Mouse (Mus musculus) left cerebral cortex, postnatal 4 days (tissue): Measurements from ENCODE around the gene Mob3b. TPM values are rescaled to one million over a fixed set of nuclear protein-coding genes. Genes with fewer than 3 reads are reported as not detected.
A peak's percentile ranks its signal among the peaks of the same experiment; 100 is the strongest.

Experiments
- DNase-seq: peaks from one replicate; pipeline ENCODE4 v3.0.0-alpha.2; 2022
- intact Hi-C: fragments of 180-260 bp; cut with DNase I; formaldehyde crosslinking; loops from one replicate; pipeline ENCODE4 v1.15.1; 2025
- total RNA-seq, 2 experiments: library from RNA; stranded (reverse); gene quantifications; 2 replicates each; pipeline ENCODE4 v1.2.3; 2021

The Mob3b gene
- total RNA-seq, 2 experiments from 2014 or later: 4.3 to 5.9 TPM

DNA sequence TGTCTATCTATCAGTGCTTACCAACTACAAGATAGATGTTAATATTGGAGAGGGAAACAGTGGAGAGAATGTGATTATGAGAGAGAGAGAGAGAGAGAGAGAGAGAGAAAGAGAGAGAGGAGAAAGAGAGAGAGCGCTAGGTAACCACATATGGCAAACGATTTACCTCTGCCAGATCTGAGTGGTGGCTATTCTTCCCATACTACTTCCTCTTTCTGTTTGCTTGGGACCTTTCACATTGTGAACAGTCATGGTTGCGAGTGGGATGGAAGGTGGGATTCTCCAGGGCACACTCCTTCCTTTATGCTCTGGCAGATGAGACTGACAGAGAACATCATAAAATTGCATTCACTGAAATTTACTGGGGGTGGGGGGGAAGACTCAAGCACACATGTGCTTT lies 40.1 kb downstream of the Mob3b start:
- DNase-seq: no peak
- intact Hi-C loops: no loop called here

DNA sequence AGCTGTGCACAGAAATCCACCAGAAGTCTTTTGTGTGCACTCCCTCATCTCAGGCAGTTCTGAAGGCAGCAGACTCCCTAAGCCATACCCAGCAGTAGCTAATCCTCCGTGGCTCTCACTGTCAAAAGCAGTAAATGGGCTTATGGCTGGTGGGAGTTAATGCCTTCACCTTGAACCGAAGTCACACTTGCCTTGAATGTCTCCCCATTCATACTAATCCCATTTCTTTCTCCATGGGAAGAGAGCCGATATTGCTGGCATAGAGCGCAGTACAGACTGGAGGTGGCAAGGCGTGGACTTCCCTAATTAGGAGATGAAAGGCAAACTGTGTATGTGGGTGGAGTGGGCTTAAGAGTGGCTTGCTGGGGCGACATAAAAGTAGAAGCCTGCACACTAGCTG lies 41.4 kb downstream of the Mob3b start:
- DNase-seq: no peak
- intact Hi-C loops: no loop called here

DNA sequence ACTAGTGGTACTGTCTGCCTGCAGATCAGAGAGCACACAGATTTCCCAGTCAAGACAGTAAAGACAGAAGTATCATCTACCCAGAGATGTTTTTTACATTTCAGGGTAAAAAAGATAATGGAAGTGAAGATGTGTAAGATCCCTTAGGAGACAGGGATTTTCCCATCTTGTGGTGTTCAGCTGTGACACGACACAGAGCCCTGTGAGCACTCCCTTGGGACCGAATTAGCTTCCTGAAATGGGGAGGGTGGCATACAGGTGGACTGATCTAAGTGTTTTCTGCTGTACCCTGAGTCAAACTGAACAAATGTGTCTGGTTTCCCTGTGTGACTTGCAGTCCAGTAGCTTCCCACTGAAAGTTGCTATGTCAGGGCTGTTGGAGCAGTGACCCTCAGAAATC lies 42.3 kb downstream of the Mob3b start:
- intact Hi-C loops: no loop called here

DNA sequence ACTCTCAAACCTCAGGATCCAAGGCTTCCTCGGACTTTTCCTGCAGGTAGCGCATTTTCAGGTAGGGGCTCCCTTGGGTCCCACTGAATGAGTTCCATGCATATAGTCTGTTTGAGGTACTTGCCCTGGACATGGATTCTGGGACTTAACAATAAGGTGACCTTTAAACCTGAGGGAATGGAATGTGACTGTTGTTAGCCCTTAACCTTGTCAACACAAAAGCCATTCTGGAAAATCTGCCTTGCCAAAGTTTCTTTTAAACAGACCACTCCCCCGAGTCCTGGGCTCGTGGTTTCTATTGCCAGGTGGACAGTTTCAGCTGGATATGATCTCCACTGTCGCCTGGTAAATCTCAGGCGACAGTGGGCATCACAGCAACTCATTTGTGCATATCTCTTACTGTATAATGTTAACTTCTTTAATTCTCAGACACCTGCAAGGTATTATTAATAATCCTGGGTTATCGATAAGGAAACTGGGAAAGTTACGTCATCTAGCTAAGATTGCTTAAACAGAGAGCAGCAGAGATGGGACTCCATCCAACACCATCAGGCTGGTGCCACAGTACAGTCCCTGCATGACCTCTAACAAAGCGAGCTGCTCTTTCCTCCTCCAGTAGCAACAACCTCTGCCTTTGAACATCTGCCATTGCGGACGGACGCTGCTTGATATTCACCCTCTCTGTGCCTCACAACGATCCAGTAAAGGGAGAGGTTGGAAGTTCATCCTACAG lies 43.6 kb downstream of the Mob3b start:
- intact Hi-C loops: no loop called here
- DNase-seq: no peak

More for the DNA sequence above, 42.3 kb downstream of the Mob3b start:
- DNase-seq: no peak

DNA sequence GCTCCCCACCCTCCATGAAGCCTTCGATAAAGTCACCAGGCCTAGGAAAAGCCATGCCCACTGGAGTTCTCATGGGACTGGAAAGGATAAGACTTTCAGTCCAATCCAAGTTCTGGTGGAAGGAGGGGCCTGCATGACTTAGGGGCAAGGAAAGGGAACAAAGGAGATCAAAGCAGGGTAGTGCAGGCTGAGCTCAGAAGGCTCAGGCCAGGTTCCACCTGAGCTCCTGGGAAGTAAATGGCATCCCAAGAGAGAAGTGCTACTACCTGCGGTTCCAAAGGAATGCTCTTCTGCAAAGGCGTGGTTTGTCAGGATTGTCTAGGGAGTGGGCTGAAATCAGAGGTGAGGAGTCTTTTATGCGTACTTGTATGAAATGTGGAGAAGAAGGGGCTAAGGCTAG lies 44.8 kb downstream of the Mob3b start:
- DNase-seq: no peak
- intact Hi-C loops: no loop called here

DNA sequence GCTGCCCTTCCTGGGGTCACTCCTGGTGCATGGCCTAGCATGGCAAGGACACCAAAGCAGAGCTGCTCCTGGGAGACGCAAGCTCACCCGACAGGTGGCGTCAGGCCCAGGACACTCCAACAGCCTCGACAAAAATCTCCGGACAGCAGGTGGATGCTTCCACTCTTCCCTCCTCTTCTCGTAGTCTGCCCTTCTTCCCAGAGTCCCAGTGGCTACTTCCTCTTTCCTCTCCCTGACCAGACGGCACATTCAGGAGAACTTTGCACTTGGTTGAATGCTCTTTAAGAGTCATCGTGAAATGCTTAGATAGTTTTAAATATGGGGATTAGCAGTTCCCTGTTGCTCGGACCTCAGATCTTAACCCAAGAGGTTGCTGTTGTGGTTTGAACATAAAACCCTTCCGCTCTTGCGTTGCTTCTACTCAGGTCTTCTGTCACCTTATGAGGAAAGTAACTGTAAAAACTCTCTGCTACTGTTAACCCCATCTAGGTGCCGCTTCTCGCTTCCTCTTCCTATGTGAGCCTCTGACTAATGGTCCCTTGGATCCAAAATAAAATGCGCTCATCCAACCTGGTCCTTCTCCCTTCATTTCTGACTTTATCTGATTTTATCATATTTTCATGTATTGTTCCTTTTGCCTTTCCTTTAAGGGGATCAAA lies 52.0 kb downstream of the Mob3b start:
- DNase-seq: no peak
- intact Hi-C loops: no loop called here

DNA sequence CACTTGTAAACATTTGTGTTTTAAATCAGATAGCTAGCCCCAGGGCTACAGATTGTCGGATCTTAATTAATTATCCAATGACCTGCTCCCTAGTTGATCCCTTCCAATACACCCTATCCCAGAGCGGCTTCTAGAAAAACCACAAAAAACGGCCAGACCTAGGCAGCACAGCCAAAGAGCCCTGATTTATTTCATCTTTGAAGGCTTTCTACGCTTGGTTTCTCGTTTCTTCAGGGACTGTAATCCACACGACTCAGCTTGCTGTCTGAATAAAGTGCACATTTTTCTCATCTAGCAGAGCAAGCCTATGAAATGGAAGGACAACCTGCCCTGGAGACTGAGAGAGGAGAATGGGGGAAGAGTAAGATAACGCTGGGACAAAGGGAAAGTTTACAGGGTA lies 56.1 kb downstream of the Mob3b start:
- intact Hi-C loops: no loop called here
- no peak for DNase-seq

DNA sequence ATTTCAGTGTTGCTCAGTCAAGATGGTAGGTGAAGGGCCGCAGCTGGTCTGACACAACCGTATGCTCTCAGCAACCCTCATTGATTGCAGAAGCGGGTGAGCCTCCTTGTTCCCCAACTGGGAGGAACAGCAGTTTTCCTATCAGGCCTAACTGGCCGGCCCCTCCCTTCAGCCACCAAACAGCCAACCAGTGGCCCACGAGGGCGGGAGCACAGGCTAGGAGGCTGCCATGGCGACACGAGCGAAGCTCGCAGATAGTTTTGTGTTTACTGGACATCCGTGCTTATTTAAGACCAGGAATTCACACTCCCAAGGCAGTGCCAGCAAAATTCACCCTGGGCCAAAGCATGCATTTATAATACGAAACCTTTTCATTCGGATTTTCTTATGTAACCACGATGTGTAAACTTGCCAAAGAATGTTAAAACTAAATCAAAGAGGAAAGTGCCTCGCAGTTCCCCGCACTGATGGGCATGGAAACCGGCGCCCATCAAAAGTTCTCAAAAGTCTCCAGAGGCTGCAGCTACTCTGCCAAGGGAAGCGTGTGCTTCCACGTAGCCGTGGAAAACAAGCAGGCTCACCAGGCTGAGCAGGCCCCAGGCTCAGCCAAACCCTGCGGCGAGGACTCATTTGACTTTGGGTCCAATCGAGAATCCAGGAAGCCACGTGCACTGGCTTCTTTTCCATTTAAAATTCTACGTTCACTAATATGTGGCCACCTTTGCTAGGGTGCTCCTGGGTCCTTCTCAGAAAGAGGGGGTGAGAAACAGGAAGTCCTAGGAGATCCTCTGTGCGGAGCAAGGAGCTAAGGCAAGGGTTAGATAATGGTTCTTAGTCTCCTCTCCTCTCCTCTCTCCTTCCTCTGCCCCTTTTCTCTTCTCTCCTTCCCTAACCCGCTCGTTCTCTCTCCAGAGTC lies 57.2 kb downstream of the Mob3b start:
- intact Hi-C loops: no loop called here
- DNase-seq: peak; percentile 83

DNA sequence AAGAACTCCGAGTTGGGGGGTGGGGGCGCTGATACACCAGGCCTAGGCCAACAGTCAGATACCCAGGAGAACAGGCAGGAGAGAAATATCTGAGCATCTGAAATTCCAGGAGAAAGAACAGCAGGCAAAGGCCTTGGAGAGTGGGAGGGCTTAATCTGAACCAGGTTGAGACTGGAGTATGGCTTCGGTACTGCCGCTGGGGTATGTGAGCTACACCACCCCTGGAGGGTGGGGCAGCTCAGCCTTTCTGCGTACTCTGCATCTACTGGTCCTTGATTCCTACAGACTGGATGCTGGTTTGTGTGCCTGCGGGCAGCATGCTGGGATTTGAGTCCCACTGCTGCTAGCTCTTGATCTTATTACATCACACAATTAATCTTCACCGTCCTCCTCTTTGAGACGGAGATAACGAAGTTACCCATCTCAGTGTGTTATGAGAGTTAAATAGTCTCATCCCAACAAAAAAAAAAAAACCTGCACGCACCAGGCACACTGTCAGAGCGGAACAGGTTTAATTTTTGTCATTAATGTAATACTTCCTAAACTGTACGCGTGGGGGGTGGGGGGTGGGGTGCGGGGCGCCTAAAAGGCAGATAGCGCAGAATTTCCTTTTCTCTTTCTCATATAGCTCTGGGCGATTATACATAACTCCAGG lies 57.9 kb downstream of the Mob3b start:
- DNase-seq: no peak
- intact Hi-C loops: no loop called here

DNA sequence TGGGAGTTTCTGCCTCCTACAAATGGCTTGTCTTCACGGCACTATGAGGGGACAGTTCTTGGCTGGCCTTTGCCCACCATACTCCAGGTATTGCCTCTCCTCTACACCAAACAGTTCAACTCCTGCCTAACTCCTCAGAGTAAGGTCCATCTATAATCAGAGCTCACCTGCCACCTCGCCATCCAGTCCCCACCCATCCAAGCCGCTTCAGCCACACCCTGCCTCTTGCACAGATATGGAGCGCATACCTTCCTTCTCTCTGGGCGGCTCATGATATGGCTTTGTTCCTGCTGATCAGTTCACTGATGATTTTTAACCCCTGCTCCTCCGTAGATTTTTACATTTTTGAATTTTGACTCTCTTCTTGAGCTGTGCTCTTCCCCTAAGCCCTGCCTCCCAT lies 58.7 kb downstream of the Mob3b start:
- intact Hi-C loops: no loop called here
- no peak for DNase-seq

DNA sequence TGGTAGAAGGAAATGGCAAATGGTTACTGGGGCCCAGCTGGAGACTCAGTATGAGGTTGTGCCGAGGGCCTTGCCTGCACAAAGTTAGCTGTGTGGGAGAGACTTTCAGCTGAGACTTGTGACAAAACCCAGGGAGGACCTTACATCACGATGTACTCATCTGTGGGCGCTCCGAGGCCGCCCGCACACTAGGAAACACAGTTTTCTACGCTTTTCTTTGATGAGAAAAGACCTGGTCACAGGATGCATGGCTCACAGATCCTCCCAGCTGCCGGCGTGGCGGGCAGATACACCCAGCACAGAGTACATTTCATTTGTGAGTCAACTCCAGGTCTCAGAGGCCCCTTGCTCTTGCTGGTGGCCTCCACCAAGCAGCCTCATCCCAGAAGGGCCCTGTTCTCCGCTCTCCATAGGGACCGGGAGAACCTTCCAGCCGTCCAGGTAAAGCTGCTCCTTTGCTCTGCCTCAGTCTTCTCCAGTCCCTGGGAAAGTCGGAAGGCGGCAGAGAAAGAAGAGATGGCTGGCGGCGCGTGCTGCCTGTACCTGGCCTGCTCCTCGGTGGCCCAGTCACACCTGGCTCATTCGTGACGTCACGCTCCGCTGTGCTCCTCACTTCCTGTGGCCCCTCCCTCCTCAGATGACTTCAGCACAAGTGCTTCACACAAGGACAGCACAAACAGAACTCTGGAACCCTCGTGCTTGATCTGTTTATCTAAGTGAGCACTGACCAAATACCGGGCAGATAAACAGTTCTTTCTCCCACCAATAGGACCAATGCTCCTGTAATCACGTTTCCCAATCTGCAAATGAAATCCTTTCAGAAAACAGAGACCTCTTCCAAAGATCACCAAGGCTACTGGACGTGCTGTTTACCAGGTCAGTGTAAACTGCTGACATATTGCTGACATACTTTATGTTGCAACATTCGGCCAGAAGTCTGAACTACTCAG lies 60.8 kb downstream of the Mob3b start:
- no peak for DNase-seq

DNA sequence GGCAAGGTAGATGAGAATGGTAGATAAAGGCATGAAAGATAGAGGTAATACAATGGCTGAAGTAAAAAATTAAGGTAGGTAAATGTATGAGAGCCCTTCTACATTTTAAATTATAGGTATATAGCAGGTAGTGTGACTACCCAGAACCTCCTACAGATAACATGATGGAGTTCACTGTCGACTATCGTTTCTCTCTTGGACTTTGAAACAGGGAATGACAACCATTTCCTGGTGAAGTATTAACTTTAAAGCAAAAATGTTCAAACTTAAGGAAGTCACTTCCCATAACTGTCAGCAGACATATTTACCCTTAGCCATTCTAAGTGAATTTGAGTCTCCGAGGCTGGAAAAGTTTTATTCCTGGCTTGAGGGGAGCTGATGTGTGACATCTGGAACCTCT lies 64.8 kb downstream of the Mob3b start:
- intact Hi-C loops: no loop called here
- DNase-seq: no peak

More for the DNA sequence above, 60.8 kb downstream of the Mob3b start:
- intact Hi-C loops: no loop called here

DNA sequence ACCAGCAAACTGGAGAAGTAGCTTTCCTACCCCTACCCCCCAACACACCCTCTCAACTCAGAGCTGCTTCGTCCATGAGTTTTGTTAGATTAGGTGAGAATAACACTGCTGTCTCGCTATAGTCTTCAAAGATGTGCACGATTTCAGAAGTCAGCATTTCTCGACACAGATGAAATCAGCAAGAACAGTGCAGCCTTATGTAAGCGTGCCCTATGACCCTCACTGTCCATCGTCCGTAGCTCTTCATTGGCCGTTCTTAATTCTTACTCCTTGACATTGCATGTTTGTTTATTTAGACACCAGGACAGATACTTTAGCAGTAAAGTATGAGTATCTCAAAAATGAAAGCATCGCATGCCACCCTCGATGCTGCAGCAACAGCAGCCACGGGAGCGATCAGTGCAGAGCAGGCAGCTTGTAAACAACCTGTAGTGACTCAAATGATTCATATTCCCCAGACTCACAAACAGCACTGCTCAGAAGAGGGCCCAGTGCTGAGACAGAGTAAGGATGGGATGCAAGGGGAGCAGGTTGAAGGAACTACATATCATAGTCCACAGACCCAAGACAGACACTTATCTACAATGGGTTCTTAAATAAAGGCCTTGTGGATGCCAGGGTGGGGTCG lies 66.0 kb downstream of the Mob3b start:
- intact Hi-C loops: no loop called here
- DNase-seq: no peak

DNA sequence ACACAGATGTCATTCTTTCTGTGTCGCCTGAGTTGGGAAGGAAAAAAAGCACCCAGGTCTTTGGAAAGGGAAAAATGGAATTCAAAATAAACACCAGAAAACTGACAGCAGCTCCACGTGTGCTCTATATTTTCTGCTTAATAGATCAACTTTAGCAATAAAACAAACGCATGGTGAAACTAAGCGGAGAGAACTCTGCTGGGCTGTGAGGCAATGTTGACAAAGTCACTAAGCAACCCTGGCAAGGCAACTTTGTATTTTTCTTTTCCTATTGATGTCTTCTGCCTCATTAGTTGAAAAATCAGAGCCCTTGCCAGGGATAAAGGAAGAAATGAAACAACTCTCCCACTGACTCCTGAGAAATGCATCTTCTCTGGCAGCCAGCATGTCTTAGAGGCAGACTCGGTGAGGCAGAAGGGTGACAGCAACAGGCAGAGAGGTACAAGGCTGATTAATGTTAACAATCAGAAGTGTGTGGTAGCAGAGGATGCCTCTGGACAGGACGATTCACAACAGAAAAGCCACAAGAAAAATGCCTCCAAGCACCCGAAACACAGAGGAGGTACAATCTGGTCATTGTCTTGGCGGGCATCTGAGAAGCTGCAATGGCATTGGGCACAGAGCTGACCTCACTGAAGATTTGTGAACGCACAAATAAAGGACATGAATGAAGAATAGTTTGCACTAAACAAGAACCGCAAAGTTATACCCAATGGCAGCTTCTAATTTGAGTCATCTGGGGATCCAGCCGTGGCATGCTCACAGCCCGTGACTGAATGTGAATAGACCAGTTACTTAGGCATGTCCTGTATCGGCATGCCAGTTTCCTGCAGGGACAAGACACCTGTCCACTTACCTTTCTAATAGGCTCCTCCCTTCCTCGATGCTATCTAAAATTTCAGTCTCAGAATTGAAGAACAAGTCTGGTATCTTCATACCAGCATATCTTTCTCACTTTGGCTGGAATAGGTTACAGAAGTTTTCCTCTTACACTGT lies 67.7 kb downstream of the Mob3b start:
- intact Hi-C loops: no loop called here
- DNase-seq: no peak

DNA sequence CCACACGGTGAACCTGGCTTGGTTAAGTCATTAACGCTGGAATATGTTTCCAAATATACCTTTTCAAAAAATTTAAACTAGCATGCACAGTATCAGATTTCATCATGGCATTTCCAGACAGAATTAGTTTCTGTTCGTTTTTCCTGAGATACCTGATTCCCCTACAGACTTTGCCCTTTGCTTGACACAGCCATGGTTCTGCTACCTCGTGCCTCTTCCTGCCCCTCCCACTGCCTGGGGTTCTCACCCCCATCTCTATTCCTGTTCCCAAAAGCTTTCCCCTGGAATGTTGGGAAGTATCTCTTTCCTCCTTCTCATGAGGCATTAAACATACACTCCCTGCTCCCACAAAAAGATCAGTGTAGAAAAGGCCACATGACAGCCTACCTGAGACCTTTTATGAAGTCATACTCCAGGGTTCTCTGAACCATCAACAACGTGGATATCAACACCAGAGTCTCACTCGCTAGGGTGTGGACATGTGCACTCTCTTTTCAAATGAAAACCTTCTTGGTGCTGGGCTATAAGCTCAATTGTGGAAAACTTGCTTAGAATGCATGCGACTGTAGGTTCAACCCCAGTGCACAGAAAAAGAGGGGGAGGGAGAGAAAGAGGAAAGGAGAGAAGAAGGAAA lies 71.1 kb downstream of the Mob3b start:
- no peak for DNase-seq
- intact Hi-C loops: no loop called here

DNA sequence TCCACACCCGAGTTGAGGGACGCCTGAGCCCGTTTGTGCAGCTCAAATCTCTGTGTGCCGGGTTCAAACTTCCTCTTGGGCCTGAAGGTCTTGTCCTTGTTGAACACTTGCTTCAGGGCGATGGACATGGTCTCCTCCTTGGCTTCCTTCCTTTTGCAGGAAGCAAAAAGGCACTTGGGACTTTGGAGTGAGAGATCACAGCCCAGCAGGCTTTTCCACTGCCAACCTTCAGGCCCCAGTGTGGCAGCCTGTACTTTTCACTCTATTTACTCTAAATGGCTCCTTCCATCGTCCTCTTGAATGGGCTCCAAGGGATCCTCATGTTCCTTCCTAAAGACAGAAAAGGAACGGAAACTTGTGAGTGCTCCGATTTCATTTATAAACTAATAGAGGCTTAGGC lies 73.2 kb downstream of the Mob3b start:
- intact Hi-C loops: no loop called here
- DNase-seq: no peak

DNA sequence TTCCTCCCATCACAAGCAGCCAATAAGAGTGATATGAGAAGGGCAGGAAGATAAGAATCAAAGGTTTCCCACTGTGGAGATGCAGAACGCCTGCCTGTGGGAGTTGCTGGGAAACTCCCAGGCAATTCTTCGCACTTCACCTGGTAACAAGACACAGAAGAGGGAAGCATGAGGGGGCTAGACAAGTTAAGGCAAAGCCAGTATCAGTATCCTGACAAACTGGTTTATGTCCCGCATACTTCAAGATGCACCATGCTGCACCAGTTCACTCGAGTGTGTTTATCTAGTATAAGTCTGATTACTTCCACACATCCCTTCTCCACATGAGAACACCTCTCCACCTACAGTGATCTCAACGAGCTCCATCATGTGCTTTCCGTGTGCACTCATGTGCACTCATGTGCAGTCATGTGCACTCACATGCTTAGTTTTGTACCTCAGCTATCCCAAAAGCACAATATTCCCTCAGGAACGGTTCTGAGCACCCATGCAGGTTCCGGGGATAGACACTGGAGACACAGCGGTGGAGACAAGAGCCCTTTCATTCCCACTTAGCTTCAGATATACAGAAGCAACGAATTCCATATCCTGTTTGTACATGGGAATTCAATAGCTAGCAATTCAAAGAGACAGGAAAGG lies 74.7 kb downstream of the Mob3b start:
- DNase-seq: no peak
- intact Hi-C loops: no loop called here
